Mouse (Mus musculus) T-helper 2 cell (primary cell): ENCODE measurements around the gene Tmed4.
"Not testable (repeated sequence)": the region's sequence is repeated elsewhere in the genome, so short reads cannot be mapped to it uniquely, and the experiment has no call there.

ENCODE experiments used
- in situ Hi-C: fragments of 300-600 bp; cut with MboI, MseI; formaldehyde crosslinking; loops from one replicate; pipeline ENCODE4 v1.15.1; 2025; ENCODE audit warnings: high pct_unique_total_duplicates

Tmed4 gene

DNA sequence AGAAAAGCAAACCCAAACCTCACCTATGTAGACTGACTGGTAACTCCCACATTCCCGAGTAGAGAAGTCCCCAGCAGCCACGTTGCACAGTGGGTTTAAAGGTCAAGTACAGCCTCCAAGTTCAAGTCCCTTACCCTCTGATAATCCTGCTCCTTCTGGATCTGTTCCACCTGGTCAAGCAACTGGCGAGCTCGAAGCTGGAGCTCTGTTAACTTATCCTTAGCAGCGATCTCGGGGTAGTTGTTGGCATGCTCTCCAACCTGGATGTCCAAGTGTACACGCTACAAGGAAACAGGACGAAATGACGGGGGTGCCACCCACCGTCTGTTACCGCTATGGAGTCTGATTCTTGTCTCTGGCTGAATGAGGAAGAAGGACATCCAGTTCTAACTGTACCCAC lies 1.1 kb downstream of the Tmed4 start:
- in situ Hi-C loops, result no loop called here

- in situ Hi-C loops, result no loop called here
These were observed 7.1 kb downstream of the Tmed4 start, which contains the start of gene Ddx56 for GRCm38 (mm10) chr11:6267320-6268254. TSS of gene Ddx56 (minus strand) at chr11:6267772.

- in situ Hi-C loops, result no loop called here
These were observed 8.0 kb downstream of the Tmed4 start for GRCm38 (mm10) chr11:6266621-6267020.

GRCm38 (mm10) chr11:6261434-6262082 lies 13.1 kb downstream of the Tmed4 start:
- in situ Hi-C loops, result no loop called here

- in situ Hi-C loops, result no loop called here
These were observed 15.3 kb downstream of the Tmed4 start for GRCm38 (mm10) chr11:6259413-6259812.

GRCm38 (mm10) chr11:6256490-6257072 lies 18.1 kb downstream of the Tmed4 start:
- in situ Hi-C loops, result no loop called here

DNA sequence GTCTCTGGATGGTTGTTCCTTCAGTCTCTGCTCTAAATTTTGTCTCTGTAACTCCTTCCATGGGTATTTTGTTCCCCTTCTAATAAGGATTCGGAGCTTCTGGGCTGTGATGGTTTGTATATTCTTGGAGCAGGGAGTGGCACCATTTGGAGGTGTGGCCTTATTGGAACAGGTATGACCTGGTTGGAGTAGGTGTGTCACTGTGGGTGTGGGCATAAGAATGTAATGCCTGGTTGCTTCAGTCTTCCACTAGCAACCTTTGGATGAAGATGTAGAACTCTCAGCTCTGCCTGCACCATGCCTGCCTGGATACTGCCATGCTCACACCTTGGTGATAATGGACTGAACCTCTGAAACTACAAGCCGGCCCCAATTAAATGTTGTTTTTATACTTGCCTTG lies 20.1 kb downstream of the Tmed4 start:
- in situ Hi-C loops, result not testable (repeated sequence)

GRCm38 (mm10) chr11:6252824-6253223 lies 21.8 kb downstream of the Tmed4 start:
- in situ Hi-C loops, result no loop called here

DNA sequence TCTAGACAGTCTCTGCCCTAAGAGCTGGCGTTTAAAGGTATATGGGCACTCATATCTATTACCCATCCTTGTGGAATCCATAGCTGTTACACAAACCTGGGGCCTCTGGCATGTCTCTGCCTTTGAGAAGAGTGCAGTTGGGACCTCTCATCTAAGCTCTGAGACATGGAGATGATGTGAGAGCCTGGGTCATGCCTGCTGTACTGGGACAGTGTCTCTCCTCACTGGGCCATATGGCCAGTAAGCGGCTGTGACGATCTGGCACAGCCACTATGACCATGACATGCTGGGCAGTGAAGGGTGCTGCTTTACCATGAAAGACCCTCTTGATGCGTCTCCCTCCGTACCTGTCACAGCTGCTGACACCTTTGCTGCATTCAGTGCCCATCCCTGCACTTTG lies 22.4 kb downstream of the Tmed4 start:
- in situ Hi-C loops, result no loop called here

DNA sequence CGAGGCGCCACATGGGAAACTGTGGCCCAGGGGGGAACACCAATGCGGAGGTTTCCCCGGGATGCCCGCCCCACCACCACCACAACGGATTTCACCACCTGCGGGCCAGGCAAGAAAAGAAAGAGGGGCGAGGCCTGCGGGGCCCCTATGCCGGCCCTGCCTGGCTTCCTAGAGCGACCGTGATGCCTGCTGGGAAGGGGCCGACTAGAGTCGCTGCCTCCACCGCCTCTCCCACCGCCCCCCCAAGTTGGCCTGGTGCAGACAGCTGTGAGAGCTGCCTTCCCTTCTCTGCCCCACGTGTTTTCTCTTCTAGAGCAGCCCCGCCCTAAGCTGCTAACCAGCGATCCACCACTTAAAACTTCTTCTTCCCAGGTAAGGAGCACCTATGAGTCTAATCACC lies 30.0 kb downstream of the Tmed4 start:
- in situ Hi-C loops, result no loop called here

GRCm38 (mm10) chr11:6233025-6233424 lies 41.6 kb downstream of the Tmed4 start:
- in situ Hi-C loops, result no loop called here

DNA sequence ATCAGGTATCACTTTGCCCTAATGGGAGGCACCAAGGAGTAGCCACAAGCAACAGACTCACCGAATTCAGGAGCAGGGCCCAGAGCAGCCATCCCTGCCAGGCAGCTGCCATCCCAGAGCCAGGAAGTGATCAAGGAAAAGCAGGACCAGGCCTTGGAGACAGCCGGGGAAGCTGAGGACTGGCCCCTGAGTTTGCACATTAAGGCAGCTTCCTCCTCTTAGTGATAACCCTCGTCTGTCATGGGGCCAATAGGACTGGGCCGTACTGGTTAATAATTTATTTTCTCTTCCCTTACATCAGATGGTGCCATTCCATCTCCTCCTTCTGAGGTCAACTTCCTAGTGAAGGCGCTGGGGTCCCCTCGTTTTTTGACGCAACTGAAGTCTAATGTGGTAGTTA lies 44.7 kb downstream of the Tmed4 start, which contains the start of gene Npc1l1:
Gene Npc1l1 (minus strand): TSS at position 132 of the 400 bp plus-strand sequence.
- in situ Hi-C loops, result no loop called here

DNA sequence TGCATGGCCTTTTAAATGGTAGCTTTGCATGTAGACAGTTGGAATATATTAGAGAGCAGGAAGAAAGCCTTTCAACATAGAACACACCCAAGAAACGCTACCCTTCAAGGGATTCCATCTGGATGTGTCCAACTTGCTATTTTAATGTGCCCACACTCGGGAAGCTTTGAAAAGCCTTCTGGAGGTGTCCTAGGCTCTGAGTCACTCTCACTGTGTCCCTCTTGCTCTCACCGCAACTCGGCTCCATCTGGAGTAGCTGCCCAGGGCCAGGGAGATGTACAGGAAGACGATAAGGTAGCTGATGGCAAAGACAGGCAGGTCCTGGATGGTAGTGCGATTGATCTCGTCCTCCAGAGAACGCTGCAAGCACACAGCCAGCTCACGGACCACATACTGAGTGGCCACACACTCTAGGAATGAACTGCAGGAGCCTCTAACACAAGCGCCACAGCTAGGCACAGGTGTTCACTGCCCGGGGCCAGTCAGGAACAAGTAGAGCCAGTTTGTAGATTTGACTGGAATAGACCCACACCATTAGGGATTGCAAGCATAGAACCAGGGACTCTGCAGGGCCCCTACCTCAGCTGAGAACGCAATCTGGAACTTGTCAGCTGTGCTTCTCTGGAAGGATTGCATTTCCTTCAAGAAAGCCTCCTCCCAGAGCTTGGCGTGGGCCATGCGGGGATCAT lies 50.0 kb downstream of the Tmed4 start:
- in situ Hi-C loops, result no loop called here

DNA sequence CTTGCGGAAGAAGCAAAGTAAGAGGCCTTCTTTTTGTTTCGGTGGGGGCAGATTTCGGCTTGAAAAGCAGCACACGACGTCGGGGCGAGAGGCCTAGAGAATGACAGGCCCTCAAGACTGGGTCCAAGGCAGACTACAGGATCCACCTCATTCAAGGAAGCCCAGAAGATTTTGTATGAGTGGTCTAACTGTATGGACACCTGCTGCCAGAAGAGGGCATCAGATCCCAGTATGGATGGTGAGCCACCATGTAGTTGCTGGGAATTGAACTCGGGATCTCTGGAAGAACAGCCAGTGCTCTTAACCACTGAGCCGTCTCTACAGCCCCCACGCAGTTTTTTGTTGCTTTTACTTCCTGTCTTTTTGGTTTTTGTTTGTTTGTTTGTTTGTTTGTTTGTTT lies 52.5 kb downstream of the Tmed4 start:
- in situ Hi-C loops, result no loop called here
